Mouse (Mus musculus) heart, adult 2 months (tissue): ENCODE results near the gene Elovl5.

Source experiments
- EP300 ChIP-seq: fragments of 200-500 bp; IDR thresholded peaks from 2 replicates; pipeline ENCODE4 v1.6.1; 2011; ENCODE audit warnings: low read depth, low read length, control low read depth; ENCODE audit not compliant: insufficient read depth
- POLR2A ChIP-seq: fragments of 200-500 bp; IDR thresholded peaks from 2 replicates; pipeline ENCODE4 v1.6.1; 2011; ENCODE audit warnings: mild to moderate bottlenecking, low read depth, low read length, control low read depth; ENCODE audit not compliant: insufficient read depth

DNA sequence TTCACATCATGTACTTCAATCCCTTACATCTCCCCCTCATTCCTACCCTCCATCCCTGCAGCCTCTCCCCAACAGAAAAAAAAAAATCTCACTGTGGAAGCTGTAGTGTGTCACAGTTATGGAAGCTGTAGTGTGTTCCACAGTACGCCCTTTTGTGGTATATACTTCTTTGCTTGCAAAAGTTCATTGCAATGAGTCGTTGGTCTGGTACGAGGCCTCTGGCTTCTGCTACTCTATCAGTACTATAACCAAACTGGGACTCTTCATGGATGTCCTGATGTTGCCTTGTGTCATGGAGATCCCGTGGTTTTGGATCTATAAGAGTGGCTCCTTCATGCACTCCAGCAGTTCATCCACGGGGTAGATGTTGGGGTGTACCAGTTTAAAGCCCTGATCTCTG lies 95.5 kb downstream of the Elovl5 start:
- TF ChIP-seq POLR2A (no peak), EP300 (no peak)
